Mouse (Mus musculus) T-helper 17 cell (primary cell): ENCODE data around the gene Grasp.

ENCODE experiments used
- in situ Hi-C, 2 experiments: fragments of 300-600 bp; cut with MboI, MseI; formaldehyde crosslinking; loops; 1 replicate in 1 of 2; 2 replicates in 1 of 2; pipeline ENCODE4 v1.15.1; 2025; ENCODE audit warnings: high pct_unique_total_duplicates in 2 of 2

The Grasp gene

DNA sequence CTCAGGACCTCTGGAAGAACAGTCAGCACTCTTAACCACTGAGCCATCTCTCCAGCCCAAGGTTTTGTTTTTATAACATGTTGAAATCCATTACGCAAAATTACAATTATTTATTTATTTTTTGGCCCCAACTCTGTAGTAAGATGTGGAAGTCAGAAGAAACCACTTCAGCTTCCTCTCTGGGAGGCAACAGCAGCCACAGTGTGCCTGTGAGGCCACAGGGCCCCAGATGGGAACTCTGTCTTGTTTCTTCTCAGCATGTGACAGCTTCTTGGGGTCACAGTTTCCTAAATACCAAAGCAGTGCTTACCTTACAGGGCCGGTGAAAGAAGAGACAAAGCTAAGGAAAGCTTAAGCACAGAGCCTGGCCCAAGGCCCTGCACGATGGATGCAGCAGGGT is 20.0 kb downstream of the Grasp start:
- in situ Hi-C loops = loop anchor here in 1 of 2 experiments (5.0 kb wide), 1 partner anchor 33 kb away; no protein-coding TSS in a partner anchor

DNA sequence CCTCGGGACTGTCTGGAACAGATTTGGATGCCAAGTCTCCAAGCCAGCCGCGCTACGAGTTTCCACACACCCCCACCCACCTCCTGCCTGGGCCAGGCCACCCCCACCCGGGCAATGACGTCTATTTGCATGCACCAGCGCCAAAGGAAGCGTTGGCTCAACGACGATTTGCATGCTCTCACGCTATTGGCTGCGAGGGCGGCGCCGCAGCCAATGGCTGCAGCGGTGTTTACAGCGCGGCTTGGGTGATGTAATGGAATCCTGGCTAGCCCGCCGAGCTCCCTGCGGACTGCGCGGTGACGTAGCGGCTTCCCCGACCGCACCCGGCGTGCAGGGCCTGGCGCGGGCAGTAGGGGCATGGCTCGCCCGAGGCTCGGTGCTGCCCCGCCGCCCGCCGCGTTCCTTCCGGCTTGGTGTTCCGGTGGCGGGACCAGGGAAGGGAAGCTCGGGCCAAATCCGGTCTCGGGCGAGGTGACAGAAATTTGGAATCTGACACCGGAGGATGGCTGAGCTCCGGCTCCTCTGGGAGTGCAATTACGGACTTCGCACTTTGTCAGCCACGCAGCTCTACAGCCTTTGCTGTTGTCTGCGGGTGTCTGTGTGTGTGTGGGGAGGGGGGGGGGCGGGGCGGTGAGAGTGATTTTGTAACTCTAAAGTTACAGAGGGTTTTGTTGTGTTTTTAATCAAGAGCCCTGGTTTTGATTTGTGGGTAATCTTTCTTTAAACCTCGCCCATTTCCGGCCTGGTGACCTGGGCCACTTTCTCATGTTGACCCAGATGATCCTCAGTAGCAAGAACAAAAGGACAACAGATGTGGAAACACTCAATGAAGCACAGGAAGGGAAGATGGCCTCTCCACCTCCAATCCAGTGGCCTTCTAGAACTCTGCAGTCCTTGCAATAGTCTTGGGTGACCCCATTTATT is 22.5 kb downstream of the Grasp start:
- in situ Hi-C loops = no loop called here

DNA sequence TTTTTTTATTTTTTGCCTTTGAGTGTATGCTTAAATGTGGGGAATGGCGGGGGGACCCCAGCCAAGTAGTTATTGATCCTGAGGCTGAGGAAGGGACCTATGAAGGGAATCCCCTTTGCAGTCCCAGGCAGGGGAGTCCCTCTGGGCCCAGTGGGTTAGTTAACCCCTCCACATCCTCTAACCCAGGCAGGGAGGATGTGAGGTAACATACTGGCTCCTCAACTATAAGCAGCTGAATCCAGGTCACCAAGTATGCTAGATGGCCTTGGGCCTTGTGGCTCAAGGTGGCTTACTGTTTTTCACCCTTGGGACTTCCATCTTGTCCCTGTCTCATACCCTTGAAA is 23.1 kb downstream of the Grasp start:
- in situ Hi-C loops = no loop called here

DNA sequence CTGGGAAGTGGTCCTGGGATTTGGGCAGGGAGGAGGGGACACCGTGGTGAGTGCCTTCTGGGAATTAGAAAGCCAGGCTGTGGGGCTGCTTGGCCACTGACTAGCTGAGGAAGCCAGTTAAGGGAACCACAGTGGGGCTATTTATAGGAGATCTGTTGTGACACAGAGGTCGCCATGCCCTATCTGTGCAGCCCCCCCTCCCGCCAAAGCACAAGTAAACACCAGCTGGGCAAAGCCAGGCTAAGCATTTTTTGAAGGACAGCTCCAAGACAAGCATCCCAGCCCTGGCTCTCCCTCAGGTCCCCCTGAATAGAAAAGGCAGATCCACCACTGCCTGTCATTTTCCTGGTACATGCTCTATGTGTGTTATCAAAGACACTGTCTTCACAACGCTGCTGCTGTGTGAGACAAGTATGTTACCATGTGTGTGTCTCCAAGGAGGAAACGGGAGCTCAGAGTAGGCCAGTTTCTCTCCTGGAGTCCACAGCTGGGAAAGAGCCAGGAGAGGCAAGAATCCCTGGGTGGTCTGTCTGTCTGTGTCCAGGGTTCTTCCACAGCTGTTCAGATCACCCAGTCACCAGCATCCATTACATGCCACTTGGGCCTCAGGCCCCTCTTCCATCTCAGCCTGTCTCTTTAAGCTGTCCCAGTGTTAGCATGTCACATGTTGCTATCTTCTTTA is 24.2 kb downstream of the Grasp start:
- in situ Hi-C loops = no loop called here

DNA sequence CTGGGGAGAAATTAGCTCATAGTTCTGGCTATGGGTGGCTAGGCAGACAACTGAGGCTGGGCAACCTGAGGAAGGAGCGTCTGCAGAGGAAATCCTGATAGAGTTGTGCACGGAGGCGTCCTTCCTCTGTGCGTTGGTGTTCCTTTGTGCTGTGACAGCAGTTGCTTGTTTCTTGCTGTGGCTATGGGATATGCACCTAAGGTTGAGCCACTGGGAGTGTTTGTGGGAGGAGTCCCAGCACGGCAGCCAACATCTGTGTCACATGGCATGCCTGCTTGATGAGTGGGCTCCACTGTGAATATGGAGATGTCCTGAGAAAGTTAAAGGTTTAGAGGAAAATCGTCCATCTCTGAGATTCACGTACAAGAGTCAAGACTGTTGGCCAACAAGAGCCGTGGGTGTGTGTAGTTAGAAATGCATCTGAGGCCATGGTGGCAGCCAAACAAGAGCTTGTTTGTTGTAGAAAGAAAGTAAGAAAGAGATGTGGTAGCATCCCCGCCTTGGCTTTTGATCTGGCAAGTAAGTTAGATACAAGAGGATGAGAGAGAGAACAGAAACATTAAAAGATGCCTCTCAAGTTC is 26.3 kb downstream of the Grasp start:
- in situ Hi-C loops = loop anchor here in 1 of 2 experiments (25.0 kb wide), 1 partner anchor 1188 kb away; no protein-coding TSS in a partner anchor

DNA sequence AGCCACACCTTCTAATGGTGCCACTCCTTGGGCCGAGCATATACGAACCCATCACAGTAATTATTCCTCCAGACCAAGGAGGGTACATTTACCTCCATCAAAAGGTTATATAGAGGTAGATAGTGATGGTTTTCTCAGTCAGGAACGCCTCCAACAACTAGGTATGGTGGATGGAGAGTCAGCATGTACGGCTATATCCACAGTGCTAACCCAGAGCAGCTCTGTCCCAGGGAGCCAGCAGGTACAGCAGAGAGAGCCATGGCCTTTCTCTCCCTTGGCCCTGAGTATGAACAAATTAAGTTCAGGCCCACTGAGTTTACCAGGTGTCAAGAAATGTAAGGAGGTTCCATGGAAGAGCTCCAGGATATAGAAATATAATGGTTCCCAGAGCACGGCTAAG is 27.9 kb downstream of the Grasp start:
- in situ Hi-C loops = loop anchor here in 1 of 2 experiments (25.0 kb wide), 1 partner anchor 1190 kb away; no protein-coding TSS in a partner anchor

DNA sequence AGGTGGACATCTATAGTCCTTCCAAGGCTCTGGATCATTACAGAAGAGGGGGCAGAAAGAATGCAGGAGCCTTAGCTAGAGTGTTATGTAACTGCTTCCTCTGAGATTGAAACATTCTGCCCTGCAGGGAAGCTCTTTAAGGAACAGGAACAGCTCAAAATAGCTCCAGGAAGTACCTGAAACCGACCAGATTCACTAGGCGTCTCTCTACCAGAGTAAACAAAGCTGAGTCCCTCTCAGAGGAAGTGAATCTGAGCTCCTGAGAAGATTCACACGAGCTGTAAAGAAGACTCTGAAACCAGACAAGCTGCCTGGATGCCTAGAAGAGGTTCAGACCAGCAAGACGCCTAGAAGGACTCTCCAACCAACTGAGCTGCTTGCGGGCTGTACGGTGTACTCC is 28.6 kb downstream of the Grasp start:
- in situ Hi-C loops = loop anchor here in 1 of 2 experiments (25.0 kb wide), 1 partner anchor 1190 kb away; no protein-coding TSS in a partner anchor

DNA sequence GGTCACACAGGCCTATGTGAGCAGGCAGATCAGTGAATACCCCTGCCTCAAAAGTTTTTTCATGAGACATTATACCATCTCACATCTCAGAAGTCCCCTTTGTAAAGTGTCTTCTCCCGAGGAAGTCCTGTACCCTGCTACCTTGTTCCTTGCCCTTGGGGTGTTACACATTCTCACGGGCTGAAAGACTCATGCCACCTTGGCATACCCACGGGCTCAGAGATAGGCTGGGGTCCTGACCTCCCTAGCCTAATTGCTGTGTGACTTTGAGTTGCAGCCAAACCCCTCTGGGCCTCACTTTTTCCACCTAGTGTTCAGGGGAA is 29.5 kb downstream of the Grasp start:
- in situ Hi-C loops = loop anchor here in 1 of 2 experiments (25.0 kb wide), 1 partner anchor 1191 kb away; no protein-coding TSS in a partner anchor

DNA sequence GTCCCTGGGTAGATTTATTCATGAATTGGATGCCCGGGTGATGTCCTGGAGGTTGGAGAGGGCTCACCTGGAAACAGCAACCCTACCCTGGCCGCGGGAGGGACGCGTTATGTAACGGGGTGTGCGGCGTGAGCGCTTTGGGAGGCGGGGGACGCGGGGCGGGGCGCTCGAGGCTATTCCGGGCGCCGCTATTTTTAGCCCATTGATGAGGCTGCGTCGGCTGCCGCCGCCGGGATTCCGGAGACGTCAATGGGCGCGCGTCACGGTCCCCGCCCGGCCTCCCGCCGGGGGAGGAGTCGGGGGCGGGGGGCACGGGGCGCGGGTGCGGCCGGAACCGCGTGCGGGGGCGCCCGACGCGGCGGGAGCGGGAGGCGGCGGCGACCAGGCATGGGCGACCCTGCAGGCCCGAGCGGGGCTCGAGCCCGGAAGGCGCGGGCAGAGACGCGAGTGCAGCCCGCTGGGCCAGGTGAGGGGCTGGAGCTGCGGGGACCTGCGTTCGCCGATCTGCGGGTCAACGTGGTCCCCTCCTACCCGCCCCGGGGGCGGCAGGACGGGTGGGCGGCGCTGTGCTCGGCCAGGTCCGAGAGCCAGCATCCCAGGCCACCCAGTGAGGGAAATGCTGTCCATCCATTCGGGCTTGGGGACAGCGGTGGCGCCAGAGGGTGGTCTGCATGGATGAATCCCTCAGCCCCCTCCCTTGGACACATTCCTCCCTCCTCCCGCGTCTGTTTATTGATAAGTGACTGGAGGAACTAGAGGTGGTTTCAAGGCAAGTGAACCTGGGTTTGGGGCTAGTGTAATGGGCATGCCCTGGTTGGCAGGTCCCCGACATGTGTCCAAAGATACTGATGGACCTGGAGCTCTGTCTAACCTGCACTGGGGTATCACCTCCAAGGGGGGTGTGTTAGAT is 30.2 kb downstream of the Grasp start, which contains the start of gene Nr4a1:
Gene Nr4a1 (plus strand): TSS at position 384 of the 910 bp plus-strand sequence.
- in situ Hi-C loops = loop anchor here in 1 of 2 experiments (25.0 kb wide), 1 partner anchor 1192 kb away; no protein-coding TSS in a partner anchor

DNA sequence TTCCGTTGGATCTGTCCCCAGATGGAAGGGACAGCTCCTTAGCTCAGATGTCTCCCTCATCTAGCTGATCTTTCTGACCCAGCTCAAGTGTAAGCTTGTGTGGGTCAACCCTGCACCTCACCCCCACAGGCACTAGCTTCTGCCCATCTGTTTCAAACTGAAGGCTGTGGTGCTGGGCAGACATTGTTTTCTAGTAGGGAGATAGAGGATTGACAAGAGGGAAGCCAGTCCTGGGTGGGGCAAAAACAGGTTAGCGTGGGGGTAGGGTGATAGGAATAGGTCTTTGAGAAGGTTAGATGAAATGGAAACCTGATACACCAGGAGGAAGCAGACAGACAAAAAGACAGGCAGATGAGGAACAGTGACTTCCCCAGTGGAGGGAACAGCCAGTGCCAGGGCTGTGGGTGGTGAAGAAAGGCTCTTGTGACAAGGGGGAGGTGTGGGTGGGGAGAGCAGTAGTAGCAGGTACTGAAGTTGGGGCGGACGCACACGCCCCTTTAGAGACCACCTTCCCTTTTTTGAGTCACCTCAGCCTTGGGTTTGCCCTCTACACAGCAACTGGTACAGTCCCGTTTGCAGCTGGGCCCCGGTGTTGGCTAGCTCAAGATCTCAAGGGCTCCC is 32.0 kb downstream of the Grasp start:
- in situ Hi-C loops = loop anchor here in 1 of 2 experiments (25.0 kb wide), 1 partner anchor 1194 kb away; no protein-coding TSS in a partner anchor

DNA sequence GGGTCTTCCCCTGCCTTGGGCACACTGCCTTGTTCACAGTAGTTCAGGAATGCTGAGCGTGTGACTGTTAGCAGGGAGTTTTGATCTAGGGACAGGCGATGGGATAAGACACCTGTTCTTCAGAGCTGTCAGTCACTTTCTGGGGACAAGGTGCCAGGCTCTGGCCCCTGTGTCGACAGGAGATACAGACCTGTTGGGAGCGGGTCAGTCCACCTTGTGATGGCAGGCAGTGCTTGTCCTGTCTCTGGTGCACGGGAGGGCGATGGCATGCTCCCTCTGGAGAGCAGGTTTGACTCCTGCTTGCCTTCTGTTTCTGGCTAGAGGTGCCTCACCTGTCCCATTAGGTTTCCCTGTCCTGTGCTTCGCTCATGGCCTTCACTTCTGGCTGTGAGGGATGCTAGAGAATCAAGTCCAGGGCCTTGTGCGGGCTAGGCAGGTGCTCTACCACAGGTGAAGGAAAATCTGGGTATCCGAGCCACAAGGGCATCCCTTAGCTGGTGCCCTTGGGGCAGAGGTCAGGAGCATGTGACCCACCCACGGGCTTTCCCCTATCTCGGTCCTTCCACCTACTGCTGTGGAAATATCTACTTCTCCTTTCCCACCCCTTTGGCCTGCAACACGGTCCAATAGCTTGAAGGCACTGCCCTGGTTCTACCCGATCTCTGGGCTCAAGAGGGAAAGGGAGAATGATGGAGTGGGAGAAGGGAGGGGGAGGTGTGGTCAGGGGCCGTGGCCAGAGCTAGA is 32.6 kb downstream of the Grasp start:
- in situ Hi-C loops = loop anchor here in 1 of 2 experiments (25.0 kb wide), 1 partner anchor 1194 kb away; no protein-coding TSS in a partner anchor

DNA sequence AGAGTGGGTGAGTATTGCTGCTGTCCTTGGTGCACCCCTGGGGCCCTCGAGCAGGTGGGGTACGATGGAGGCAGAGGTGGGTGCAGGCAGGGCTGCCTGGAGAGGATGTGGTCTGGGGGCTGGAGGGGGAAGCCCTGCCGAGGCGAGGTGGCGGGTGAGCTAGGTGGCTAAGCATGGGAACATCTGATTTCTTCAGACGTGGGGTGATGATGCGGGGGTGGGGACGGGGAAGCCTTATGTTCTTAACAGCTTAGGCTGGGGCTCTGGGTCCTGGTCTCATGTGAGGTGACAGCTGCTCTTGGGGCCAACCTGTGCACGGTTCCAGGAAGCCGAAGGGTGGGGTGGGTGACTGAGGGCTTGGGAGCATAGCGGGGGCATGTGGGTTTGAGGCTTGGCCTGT is 34.4 kb downstream of the Grasp start:
- in situ Hi-C loops = loop anchor here in 1 of 2 experiments (25.0 kb wide), 1 partner anchor 1196 kb away; no protein-coding TSS in a partner anchor

DNA sequence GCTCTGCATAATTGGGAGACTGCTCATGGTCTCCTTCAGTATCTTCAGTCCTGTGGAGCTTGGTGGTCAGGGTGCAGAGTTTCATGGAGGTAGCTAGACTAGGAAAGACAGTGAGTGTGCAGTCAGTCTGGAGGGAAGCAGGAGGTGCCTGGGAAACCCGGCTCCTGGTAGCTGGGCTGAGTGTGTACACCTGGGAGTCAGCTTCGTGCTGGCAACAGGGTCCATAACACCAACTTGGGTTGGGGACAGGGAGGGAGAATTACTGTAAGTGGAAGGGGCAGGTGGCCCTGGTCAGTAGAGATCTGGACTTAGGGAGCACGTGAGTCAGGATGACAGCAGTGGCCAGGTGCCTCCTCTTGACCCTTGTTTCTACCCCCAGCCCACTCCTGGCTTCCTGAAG is 35.9 kb downstream of the Grasp start:
- in situ Hi-C loops = loop anchor here in 1 of 2 experiments (25.0 kb wide), 1 partner anchor 1198 kb away; no protein-coding TSS in a partner anchor

DNA sequence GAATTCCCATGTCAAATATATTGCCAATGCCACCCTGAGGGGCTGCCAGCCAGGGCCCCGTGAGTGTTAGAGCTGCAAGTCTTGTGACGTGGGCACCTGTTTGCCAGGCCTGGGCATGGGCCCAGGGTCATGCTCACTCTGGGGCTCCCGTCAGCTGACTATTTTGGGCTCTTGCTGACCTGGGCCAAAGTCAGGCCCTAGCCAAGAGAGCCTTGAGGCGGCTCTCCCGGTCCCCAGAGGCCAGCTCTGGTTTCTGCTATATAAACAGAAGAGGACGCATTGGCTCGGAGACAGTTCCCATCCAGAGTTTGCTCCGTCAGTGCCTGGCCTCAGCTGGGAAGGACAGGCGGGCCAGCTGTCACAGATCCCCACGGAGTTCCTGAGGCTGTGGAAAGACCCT is 36.4 kb downstream of the Grasp start:
- in situ Hi-C loops = loop anchor here in 1 of 2 experiments (25.0 kb wide), 1 partner anchor 1198 kb away; no protein-coding TSS in a partner anchor

DNA sequence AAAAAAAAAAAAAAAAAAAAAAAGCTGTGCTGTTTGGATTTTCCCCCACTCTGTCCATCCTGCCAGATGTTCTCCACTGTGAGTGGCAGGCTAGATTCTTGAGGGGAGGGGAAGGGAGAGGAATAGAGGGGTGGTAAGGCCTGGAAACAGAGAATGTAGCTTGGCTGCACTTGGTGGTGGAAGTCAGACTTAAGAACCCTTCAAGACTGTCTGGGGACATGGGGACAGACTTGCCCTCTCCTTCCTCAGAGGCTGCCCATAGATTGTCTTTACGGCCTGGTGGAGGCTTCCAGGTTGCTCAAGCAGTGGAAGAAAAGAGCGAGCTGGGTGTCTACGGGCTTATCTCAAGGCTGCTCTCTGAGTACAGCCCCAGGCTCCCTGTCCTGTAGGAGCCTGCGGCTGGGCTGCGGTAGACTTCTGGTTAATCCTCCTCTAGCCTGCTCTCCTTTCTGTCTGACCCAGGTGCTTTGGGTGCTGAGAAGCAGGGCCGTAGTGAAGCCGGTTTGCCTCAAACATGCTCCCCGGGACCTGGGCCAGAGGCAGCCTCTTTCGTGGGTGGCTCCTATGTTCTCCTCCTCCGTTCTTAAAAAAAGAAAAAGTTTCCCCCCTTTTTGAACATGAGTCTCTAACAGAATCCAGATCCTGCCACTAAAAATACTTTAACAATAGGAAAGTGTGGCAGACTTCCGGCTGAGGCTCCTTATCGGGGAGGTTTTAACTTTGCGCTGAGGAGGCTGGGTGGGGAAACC is 37.1 kb downstream of the Grasp start:
- in situ Hi-C loops = loop anchor here in 1 of 2 experiments (25.0 kb wide), 1 partner anchor 1199 kb away; no protein-coding TSS in a partner anchor

DNA sequence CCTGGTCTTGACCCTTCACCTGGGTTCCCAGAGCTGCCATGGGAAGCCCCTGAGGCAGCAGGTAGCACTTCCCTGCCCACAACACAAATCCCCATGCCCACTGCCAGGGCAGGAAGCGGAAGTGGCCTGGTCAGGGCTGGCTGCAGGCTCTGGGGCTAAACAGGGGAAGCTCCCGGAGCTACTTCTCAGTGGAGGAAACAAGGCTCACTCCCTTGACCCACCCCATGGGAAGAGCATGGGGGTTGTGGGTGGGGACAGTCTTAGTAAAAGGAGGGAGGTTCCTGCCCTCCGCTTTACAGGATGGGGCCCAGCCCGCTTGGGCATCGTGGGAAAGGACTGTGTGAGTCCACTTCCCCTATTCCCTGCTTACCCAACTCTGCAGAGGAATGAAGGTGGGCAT is 38.5 kb downstream of the Grasp start:
- in situ Hi-C loops = loop anchor here in 1 of 2 experiments (25.0 kb wide), 1 partner anchor 1200 kb away; no protein-coding TSS in a partner anchor

DNA sequence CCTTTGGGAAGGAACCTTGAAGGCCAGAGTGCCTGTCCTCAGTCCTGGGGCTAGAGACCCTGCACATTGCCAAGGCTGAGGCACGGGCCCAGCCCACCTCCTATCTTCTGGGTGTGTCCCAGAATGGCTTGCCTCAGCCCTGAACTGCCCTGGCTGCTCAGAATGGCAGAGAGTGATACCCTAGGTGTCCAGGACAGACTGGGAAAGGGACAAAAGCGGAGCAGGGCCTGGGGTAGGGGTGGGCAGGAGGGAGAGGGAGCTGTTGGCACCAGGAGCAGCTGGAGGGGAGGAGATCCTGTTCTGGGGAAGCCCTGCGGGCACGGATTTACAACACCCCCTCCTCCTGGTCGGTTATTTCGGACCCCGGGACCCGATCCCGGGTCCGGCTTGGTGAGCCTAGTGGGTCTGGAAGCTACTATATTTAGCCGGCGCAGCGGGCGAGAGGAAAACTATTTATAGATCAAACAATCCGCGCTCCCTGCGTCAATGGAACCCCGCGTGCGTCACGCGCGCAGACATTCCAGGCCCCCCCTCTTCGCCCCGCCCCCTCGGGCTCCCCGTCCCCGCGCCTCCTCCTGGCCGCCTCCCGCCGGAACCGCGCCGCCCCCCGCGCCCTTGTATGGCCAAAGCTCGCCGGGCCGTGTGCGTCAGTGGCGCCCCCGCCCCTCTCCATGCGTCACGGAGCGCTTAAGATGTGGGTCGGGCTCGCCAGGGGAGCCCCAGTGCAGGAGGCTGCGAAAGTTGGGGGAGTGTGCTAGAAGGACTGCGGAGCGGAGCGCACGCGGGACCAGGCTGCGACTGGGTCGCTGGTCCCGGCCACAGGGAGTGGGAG is 42.4 kb downstream of the Grasp start:
- in situ Hi-C loops = loop anchor here in 1 of 2 experiments (5.0 to 25.0 kb wide), 3 partner anchors 514 to 1204 kb away; no protein-coding TSS in a partner anchor
